Mouse (Mus musculus) large intestine, adult 2 months (tissue): ENCODE results near the gene Tedc1. TPM values are rescaled to one million over a fixed set of nuclear protein-coding genes. Genes with fewer than 3 reads are reported as not detected.
A peak's percentile ranks its signal among the peaks of the same experiment; 100 is the strongest.

Experiments
- DNase-seq: peaks from one replicate; pipeline ENCODE4 v3.0.0-alpha.2; 2012; ENCODE audit warnings: low read depth, low spot score
- WGBS: fragments of 180-500 bp; shearing (Covaris S2); methylation state at CpG from one replicate; pipeline ENCODE4 v1.1.7; 2018; 5-methylcytosine and 5-hydroxymethylcytosine counted together
- polyA plus RNA-seq: library from polyadenylated mRNA; depleted of rRNA; stranded (reverse); fragments of >200 nt; gene quantifications from 2 replicates; pipeline ENCODE4 v1.2.3, GENCODE M21; 2012

The Tedc1 gene
- polyA plus RNA-seq, 1 experiment: 17.6 TPM

DNA sequence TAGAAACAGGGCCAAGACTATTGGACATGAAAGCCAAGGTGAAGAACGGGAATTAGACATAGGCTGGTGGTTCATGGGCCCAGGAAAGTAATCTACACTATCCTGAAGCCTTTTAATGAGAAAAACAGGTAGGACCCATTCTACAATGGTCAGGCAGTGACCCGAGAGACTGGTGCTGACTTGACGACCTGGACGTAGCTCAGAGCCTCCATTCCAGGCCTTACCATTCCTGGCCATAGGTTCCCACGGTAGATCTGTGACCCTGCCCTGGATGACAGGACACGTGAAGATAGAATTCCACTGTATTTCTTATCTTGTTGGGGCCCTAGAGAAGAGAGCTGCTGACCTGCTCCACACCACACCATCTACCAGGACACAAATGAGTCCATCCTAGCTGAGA lies 17.9 kb upstream of the Tedc1 start:
- no peak for DNase-seq
- WGBS: 83% methylated on average over 6 of the region's 6 CpGs

DNA sequence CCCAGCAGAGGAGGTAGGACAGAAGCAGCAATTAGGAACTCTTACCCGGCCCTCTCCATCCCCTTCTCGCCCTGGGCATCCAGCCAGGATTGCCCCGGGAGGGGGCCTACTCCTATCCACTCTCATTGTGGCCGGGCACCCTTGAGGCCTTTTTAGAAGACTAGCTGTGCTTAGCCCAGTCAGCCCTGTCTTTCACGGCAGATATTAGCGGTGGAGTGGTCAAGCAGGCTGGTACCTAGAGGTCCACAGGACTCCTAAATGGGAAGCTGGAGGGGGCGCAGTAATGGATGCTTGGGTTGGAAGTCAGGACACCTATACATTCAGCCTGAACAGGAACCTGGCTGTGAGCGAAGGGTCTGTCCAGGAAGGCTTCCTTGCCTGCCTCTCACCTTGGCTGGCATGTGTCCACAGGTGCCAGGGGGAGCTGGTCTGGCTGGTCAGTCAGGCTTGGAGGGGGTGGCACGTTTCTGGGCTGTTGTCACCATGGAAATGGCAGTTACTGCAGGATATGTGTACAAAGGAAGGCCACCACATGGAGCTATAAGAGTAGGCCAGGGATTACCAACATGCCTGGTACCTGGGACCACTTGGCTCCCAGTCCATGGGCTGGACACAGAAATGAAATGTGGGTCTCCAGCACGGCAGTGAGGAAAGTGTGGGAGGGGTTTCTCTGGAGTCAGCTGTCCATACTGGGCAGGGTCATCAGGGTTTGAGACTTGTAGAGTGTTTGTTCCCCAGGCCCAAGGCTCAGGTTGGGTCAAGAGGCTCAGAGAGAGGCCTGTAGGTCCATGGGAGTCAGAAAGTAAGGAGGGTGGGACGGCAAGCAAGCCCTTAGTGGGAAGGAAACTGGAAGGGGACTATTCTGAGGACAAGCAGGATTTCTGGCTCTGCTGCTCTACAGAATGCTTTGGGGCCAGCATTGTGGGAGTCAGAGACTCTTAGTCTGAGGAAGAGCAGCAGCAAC lies 17.0 kb upstream of the Tedc1 start:
- 59% methylated on average over 11 of the region's 11 CpGs for WGBS
- no peak for DNase-seq

DNA sequence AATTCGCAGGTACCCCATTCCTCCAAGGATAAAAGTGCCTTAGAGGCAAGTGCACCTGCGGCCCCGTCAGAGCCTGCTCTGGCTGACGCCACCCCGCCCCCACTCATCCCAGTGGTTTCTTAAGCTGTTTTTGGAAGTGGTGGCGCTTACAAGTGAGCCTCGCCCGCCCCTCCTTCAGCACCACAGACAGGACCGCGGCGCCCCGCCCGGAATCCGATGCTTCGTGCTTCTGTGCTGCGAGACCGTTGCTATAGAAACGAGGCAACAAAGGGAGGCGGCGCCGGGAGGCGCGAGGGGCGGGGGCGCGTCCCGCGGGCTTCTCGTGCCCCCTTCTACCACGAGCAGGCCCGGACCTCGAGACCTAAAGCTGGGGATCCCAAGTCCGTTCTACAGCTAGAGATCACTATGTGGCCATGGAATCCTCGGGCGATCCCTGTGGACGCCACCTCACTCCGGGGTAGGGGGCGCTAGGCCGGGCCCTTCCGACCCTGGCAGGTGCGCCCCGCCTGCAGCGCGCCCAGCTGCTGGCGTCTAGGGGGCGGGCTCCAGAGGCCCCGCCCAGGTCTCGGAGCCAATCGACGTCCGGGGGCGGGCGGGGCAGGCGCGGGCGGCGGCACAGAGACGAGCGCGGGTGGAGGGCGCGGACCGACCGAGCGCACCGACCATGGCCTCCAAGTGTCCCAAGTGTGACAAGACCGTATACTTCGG lies 16.2 kb upstream of the Tedc1 start, which contains the start of gene Crip2:
Gene Crip2 (plus strand): TSS at position 329 of the 708 bp plus-strand sequence.
- under 1% methylated on average over 68 of the region's 68 CpGs for WGBS
- no peak for DNase-seq

DNA sequence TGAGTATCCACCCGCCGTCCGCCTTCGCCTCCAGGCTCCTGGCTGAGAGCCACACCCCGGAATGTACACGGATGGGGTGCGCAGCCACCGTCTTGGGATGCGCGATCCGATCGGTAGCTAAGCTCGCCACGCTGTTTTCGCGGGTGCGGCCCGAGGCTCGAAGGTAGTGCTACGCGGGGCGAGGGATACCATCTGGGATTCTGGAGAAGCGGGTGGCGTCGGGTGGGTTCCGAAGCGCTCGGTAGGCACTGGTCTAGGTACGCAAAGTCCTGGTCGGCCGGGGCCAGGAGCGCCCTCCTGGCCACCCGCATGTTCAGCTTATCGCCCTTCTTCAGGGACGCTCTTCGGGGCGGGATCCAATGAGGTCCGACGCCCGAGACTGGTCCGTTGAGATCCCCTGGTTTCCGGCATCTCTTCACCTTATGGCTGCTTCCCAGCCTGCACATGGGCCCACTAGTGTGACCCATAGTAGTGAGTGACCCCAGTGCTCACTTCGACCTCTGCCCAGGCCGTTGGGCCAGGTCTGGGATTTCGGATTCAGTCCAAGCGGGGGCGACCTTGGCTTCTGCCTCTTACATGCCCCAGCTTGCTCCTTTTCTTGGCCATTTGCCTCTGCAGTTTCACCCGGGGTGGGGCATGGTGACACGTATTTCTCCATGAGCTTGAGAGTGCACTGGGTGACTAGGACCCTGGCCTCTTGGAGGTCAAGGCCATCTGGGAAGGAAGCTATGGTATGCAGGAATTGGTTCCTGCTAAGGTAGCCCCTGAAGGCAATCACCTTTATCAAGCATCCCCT lies 15.4 kb upstream of the Tedc1 start:
- whole genome bisulfite sequencing: 3% methylated on average over 49 of the region's 49 CpGs
- DNase-seq: no peak

DNA sequence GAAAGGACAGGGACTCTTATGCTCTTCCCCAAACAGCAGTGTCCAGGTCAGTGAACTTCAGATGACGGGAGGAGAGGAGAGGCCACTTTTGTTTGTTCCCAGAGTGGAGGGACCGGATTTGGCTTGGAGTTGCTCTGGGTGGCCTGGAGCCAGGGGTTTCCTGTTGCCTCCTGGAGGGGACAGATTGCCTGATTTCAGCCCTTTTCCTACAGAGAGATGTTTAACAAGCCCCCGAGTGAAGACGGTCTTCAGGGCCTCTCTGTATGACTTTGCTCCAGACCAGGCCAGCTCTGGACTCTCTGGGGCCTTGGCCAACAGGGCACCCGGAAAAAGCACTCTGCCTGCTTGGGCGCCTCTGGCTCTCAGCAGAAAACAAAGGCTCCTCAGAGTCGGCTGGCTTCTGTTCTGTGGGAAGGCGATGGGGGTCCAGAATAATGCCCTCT lies 14.7 kb upstream of the Tedc1 start:
- no peak for DNase-seq
- 47% methylated on average over 8 of the region's 8 CpGs for WGBS

DNA sequence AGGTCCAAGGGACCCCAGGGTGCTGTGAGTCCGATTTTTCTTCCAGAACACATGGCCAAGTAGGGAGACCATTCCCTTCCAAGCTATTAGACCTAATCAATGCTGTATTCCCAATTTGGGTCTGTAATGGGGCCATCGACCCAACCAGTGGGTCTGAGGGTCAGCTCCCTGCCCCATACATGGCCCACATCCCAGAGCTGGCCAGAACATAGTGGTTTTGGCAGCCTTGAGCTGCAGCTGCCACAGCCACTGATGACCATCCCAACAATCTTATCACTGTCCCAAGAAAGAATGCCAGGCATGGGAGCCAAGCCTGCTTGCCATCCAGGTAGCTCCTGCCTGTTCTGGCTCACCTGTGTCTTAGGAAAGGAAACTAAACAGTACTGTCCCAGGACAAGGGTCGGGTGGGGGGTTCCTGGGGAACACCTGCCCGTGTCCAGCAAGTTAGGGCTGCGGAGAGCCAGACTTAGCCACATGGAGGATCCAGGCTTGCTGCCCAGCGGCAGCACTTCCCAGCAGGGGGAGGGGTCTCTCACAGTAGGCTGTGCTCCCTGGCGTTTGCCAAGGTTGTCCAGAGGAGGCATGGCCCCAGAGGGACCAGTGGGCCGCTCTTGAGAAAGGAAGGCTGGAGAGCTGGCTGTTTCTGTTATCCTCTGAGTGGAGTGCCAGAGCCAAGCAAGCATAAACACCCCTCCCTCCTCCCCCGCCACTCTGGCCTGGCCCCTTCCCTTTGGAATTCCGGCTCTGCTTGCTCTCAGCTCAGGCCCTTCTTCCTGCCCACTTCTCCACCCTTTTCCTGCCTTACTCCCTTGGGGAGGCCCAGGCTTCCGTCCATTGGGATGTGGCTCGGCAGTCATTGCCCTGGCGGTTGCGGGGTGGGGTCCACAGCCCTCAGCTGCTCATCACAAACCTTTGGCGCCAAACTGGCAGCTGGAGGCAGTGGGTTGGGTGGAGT lies 13.9 kb upstream of the Tedc1 start:
- DNase-seq: no peak
- WGBS: 18% methylated on average over 15 of the region's 15 CpGs

DNA sequence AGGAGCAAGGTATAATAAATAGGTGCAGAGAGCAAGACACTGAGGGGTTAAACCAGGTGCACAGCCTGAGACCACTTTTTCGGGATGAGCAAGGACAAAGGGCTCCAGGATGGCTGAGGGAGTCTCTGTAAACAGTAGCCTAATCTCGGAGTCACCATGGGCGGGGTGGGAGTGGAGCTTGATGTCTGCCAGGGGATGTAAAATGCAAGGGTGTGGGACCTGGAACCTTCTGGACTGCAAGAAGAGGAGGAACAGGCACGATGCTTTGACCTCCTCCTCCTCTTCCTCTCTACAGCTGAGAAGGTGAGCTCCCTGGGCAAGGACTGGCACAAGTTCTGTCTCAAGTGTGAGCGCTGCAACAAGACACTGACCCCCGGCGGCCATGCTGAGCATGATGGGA lies 13.1 kb upstream of the Tedc1 start:
- no peak for DNase-seq
- WGBS: 32% methylated on average over 7 of the region's 7 CpGs

DNA sequence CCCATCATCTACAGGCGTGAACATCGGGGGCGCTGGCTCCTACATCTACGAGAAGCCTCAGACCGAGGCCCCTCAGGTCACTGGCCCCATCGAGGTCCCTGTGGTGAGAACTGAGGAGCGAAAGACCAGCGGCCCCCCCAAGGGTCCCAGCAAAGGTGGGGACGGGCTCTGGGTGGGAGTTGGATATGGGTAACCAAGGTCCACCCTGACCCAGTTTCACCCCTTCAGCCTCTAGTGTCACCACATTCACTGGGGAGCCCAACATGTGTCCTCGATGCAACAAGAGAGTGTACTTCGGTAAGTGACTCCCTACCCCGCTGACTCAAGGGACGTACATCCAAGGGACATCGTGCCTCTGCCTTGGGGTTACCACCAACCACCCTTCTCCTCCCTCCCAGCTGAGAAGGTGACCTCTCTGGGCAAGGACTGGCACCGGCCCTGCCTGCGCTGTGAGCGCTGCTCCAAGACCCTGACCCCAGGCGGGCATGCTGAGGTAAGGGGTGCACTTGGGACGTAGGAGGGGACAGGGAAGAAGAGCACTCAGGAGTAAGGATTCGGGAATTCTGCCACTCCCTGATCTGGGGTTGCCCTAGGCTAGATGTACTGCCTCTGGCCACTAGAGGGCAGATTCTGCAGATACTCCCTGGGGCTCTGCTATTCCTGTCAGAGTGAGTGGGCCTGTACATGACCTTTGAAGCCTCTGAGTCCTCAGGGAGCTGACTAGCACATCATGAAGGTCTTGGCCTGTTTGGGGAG lies 12.0 kb upstream of the Tedc1 start:
- 70% methylated on average over 20 of the region's 20 CpGs for WGBS
- DNase-seq: no peak

DNA sequence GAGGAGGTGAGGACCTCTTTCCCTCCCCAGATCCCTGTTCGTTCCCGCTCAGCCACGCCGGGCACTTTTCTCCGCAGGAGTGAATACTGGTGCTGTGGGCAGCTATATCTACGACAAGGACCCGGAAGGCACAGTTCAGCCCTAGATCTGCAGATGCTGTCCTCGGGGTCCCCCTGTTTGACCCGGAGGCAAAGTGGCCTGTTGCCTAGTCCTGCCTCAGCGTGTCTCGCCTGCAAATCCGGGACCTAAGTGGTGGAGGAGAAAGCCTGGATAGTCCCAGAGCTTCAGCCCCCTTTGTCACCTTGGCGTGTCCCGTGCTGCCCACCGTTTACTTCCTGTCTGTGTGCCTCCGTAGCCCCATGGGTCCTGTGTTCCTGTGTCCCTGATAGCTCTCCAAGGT lies 11.3 kb upstream of the Tedc1 start:
- WGBS: 88% methylated on average over 16 of the region's 16 CpGs
- no peak for DNase-seq

DNA sequence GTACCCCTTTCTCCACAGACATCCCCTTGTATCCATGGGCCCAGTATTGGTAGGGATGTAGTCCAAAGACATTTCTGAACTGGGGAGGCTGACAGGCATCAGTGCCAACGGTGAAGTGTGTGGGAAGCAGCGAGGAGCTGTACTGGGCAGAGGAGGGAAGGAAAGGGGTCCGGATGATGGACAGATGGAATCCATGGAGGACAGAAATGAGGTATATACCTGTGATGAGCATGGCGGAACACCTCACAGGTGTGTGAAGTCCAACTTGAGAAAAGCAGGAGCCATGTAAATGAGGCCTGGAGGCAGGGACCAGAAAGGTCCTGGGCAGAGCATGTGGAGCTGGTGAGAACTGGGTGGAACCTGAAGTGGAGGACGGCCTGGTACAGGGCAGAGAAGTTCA lies 10.6 kb upstream of the Tedc1 start:
- no peak for DNase-seq
- 78% methylated on average over 5 of the region's 5 CpGs for WGBS

DNA sequence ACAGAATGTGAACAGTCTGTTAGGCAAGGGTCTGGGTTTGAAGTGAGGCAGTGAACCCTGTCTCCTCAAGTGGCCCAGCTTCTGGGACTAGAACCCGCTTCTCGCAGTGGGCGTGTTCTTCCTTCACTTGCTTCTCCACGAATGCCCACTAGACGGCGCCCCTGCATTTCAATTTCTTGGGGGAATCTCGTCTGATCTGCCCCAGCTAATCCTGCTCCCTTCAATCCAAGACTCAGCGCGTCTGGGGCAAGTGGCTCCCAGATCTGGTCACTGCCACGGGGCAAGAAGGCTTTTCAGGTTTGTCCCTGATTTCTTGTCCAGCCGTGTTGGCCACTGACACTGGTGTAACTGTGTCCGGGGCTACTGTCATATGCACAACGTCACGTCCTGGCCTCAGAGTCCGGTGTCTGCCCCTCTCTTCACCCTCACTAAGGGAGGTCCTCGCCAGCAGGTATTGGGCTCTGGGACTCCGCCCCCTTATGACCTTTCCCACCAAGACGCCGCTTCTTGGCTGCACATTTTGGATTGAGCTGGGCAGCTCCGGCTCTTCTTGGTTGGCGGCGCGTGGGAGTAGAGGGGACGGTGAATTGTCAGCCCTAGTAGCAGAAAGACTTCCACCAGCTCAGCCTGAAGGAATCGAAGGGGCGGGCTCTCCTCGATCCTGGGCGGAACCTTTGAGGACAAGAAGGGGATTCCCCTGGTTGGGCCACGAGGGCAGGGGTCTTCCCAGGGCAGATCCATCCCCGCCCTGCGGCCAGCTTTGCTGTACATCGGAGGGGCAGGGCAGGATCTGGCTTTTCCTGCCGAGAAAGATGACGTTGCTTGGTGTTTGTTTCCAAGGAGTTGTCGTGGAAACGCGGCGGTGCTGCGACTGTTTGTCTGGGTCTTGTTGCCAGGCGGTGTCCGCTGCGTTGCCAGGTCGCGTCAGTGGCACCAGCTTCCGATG lies 9.8 kb upstream of the Tedc1 start, which contains the start of gene Crip1:
Gene Crip1 (plus strand): TSS at position 205 of the 946 bp plus-strand sequence.
- DNase-seq: peak; percentile 68
- 8% methylated on average over 45 of the region's 45 CpGs for WGBS

DNA sequence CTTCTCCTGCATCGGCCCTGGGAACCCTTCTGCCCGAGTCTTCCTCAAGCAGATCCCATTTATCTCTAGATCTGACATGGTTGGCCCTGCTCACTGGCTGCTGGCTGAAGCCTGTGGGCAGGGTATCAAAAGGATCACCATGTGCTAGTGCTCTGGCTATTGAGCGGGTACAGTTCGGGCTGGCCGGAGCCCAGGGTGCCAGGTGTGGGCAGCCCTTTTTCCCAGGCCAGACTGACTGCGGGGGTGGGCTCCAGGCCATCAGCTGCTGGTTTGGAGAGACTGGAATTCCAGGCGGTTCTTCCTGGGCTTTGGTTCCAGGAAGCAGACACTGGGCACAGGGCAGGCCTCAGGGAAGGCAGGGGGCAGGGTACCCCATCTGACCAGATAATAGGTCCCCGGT lies 8.7 kb upstream of the Tedc1 start:
- DNase-seq: no peak
- WGBS: 70% methylated on average over 8 of the region's 8 CpGs

DNA sequence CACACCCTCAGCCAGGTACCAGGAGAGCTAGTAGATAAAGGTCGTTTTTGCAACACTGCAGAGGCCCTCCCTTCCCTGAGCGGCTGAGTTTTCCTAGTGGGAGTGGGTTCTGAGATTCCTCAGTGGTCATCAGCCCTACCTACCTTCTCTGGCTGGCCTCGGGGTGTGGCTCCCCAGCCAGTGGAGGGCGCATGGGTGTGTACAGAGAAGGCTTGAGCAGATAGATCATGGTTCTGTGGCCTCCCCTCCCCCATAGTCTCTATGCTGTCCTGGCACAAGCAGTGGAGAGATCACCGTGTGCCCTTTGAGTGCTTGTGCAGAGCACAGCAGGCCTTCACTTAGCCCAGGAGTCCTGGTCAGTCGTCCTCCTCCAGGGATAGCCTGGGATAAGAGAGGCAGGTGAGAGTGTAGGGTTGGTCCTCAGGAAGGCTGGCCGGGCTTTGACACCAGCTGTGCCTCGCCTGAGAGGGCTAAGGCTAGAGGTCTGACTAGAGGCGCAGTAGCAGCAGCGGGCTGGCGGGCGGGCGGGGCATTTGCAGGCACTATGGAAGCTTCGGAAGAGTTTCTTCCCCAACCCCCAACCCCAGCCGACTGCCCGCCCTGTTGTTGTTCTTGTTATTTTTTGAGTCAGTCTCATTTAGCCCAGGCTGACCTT lies 7.7 kb upstream of the Tedc1 start:
- DNase-seq: peak; percentile 75
- 37% methylated on average over 16 of the region's 16 CpGs for WGBS

DNA sequence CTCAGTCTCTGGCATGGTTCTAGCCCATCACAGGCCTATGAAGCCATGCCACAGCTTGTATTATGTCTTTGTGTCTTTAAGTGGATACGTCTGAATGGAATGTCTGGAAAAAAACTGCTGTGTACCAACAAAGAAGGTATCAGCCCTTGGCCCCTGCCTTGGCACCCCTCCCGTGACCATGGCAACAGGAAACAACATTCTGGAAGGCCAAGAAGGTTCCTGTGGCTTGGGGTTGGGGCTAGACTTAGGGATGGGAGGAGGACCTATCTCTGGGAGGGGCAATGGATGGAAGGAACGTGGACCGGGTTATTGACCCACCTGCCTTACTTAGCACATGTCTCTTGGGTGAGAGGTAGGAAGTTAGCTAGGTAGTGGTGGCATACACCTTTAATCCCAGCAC lies 6.9 kb upstream of the Tedc1 start:
- DNase-seq: no peak
- WGBS: 55% methylated on average over 4 of the region's 4 CpGs

DNA sequence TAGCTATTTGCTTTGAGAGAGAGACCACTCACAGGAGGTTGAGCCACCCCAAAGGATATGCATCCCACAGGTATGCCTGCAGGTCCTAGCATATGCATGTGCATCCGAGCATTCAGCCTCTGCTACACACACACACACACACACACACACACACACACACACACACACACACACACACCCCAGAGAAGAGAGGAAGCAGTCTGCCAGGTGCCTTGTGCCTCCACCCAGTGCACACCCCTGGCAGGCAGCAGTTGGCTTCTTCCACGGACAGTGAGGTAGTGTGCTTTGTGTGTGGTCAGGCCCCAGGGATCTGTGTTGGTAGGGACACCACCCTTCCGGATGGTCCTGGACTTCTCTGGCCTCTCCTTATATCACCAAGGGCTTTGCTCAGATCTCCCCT lies 6.3 kb upstream of the Tedc1 start:
- WGBS: 38% methylated on average over 3 of the region's 3 CpGs
- DNase-seq: no peak

DNA sequence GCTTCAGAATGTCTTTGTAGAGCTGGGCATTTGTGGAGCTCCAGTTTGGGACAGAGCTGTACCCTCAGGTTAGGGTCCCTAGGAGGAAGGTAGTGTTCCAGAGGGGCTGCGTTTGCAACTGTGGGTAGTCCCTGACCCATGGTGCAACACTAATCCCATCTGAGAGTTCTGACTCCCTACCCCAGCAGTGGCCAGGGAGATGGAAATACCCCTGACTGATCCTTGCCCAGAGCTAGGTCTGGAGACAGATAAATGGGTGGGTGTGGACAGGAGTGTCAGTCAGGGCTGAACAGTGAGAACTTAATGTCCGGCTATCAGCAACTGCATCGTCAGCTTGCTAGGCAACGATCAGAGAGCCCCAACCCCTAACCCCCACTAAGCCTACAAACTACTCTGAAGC lies 5.6 kb upstream of the Tedc1 start:
- WGBS: 68% methylated on average over 4 of the region's 4 CpGs
- no peak for DNase-seq

DNA sequence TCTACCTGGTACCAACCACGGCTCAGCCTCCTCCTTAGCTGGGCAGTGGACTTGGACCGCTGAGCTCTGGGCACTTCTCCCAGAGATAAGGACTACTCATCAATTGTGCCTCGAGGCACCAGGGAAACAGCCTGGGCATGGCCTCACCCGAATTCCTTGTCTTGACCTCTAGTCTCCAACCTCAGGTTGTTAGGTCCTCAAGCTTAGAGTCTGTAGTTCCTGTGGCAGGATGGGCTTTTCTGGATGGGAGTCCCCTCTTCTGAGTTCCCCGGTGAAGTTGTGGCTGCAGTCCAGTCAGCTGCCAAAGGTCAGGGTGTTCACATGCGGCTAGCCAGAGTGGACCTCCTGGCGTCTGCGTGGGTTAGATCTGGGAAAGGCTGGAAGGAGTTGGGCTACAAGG lies 5.2 kb upstream of the Tedc1 start:
- WGBS: 32% methylated on average over 8 of the region's 8 CpGs
- no peak for DNase-seq
